Mouse (Mus musculus): ENCODE measurements around the gene Smyd3.

DNA sequence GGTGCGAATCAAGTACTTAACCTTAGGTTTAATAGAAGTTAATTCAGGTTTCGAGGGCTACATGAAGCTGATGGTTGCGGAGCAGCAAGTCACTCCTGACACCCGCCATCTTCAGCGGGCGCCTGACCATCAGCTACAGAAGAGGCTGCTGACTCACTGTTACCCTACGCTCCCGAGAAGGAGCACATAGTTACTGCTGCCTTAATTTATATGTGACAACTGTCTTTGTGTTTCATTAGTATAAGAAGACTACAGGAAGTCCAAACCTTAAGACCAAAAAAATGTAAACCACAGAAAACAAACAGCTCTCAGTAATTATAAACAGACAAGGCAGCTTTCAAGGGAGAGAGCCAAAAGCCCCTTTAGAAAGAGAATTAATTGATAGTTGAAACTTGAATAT, 49.9 kb downstream of the Smyd3 start:
- TF ChIP-seq POLR2A (IDR thresholded peaks at IDR 0.05; ENCODE audit: insufficient read depth, low read length) (no peak), CTCF (IDR thresholded peaks at IDR 0.05; ENCODE audit: low read depth, low read length) (no peak), EP300 (IDR thresholded peaks at IDR 0.05; ENCODE audit: insufficient read depth, low read depth, low read length) (no peak)
